ENCODE assay signal across 1 mouse cellular context in the genomic region with DNA sequence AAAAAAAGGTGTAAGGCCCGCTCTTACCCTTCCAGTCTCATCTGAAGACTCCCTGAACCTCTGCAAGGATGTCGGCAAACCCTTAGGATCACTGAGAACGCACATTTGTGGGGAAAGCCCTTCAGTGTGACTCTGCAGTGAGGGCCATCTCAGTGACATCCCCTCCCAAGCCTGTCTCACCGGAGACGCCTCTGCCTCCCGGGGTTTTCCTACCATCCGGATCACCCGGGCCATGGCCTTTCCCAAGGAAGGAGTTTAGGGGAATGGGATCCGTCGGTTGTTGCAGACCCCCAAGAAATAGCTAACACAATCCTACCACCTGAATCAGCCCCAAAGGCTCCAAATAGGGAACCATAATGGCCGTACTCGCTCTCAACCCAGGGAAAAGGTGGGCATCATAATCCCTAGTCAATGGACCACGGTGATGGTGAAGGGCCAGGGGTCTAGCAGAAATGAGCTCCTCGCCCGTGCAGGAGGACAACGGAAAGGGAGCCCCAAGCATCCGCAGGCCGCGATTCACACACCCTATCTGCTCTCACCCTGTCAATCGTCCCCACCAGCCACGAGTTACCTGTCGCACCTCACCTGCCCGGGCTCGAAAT.
TF ChIP-seq lines count a peak whose summit lies in the region.

No protein-coding gene starts in this region.

TF ChIP-seq in CH12.LX, 34 proteins besides CTCF, POLR2A, EP300 and RAD21 (continued from another document):
- no peak for TF ChIP-seq SIN3A (IDR thresholded peaks at IDR 0.05; ENCODE audit: low read length)
- TF ChIP-seq TCF12 (IDR thresholded peaks at IDR 0.05; ENCODE audit: low read depth, low read length): peak; percentile 55; the same call in 1 of the 2 replicates
- no peak for TF ChIP-seq KAT2A (IDR thresholded peaks at IDR 0.05; ENCODE audit: insufficient replicate concordance, low read length)
TF ChIP-seq in CH12.LX: peak in this region for 1.
